Mouse (Mus musculus) liver, postnatal 0 days (tissue): ENCODE measurements at regions not wholly inside any gene's neighbourhood (a gene's known extent, or its start where the extent isn't known, plus 50 kb on each side); places are given as distances from the start of the nearest gene placed in this dataset.
A peak's percentile ranks its signal among the peaks of the same experiment; 100 is the strongest.

ENCODE experiments used
- ATAC-seq: fragments of 200-750 bp; cut with Nextera tagmentation; 2 replicates; pipeline ENCODE4 v1.8.0; 2017; ENCODE audit warnings: mild to moderate bottlenecking, moderate library complexity
- DNase-seq: peaks from one replicate; pipeline ENCODE4 v3.0.0-alpha.2; 2016
- H3K27ac ChIP-seq: fragments of 300-500 bp; sonication (generic); 2 replicates; pipeline ENCODE4 v1.5.1; 2014; ENCODE audit warnings: antibody characterized with exemption, moderate library complexity, mild to moderate bottlenecking, low read depth
- H3K27me3 ChIP-seq: fragments of 300-500 bp; sonication (generic); 2 replicates; pipeline ENCODE4 v1.6.1; 2014; ENCODE audit warnings: low read length, control low read depth, mixed read lengths; ENCODE audit not compliant: insufficient read depth
- H3K36me3 ChIP-seq: fragments of 300-500 bp; sonication (generic); replicated peaks from 2 replicates; pipeline ENCODE4 v1.6.1; 2014; ENCODE audit warnings: mild to moderate bottlenecking, control low read depth, low read length, moderate library complexity, mixed read lengths; ENCODE audit not compliant: insufficient read depth
- H3K4me1 ChIP-seq: fragments of 300-500 bp; sonication (generic); 2 replicates; pipeline ENCODE4 v1.6.1; 2014; ENCODE audit warnings: antibody characterized with exemption, mild to moderate bottlenecking, control low read depth; ENCODE audit not compliant: insufficient read depth
- H3K4me2 ChIP-seq: fragments of 300-500 bp; sonication (generic); 2 replicates; pipeline ENCODE4 v1.6.1; 2014; ENCODE audit warnings: low read depth, mild to moderate bottlenecking, low read length, moderate library complexity, mixed read lengths
- H3K4me3 ChIP-seq: fragments of 300-500 bp; sonication (generic); 2 replicates; pipeline ENCODE4 v1.5.1; 2014; ENCODE audit warnings: low read depth, low read length
- H3K9ac ChIP-seq: fragments of 300-500 bp; sonication (generic); replicated peaks from 2 replicates; pipeline ENCODE4 v1.6.1; 2014; ENCODE audit warnings: mild to moderate bottlenecking, moderate library complexity
- H3K9me3 ChIP-seq: fragments of 300-500 bp; sonication (generic); 2 replicates; pipeline ENCODE4 v1.6.1; 2016; ENCODE audit warnings: mild to moderate bottlenecking, control low read depth, low read length, mixed read lengths
- CTCF ChIP-seq: sonication (generic); IDR thresholded peaks from 2 replicates; pipeline ENCODE4 v1.5.1; 2016; ENCODE audit warnings: antibody characterized with exemption, low read depth
- EP300 ChIP-seq: IDR thresholded peaks from 2 replicates; pipeline ENCODE4 v1.6.1; 2016; ENCODE audit warnings: antibody characterized with exemption, low read depth, mild to moderate bottlenecking
- WGBS: fragments of 180-500 bp; shearing (Covaris S2); extraction: QIAGEN DNeasy Blood & Tissue Kit; methylation state at CpG from one replicate; pipeline ENCODE4 v1.1.7; 2014; ENCODE audit not compliant: insufficient replicate concordance; 5-methylcytosine and 5-hydroxymethylcytosine counted together

GRCm38 (mm10) chr7:71963456-71963855, 343.0 kb downstream of the Mctp2 start:
- H3K9ac ChIP-seq, result no peak overlapping the region
- H3K4me3 ChIP-seq, result no peak overlapping the region
- H3K27me3 ChIP-seq, result no peaks in the 10 kb centered on the region
- DNase-seq, result peak; percentile 13
- no peaks in the 10 kb centered on the region for H3K9me3 ChIP-seq
- peak; percentile 69 for TF ChIP-seq EP300
- TF ChIP-seq CTCF, result peak; percentile 37
- 53% methylated on average over 4 of the region's 4 CpGs for WGBS
- no peak for ATAC-seq
- no peaks in the 10 kb centered on the region; the same call in 1 of the 2 replicates for H3K4me1 ChIP-seq
- H3K4me2 ChIP-seq, result no peak overlapping the region
- no peak overlapping the region for H3K27ac ChIP-seq
- no peaks in the 10 kb centered on the region for H3K36me3 ChIP-seq

- H3K36me3 ChIP-seq, result no peaks in the 10 kb centered on the region
- no peaks in the 10 kb centered on the region for H3K9me3 ChIP-seq
- H3K4me3 ChIP-seq, result no peak overlapping the region
- TF ChIP-seq EP300 (no peak), CTCF (no peak)
- ATAC-seq (no peak), DNase-seq (no peak)
- 67% methylated on average over 3 of the region's 3 CpGs for WGBS
- H3K9ac ChIP-seq, result no peak overlapping the region
- H3K27ac ChIP-seq, result no peak overlapping the region
- H3K4me2 ChIP-seq, result no peak overlapping the region
- no peaks in the 10 kb centered on the region for H3K27me3 ChIP-seq
- H3K4me1 ChIP-seq, result no peaks in the 10 kb centered on the region; the same call in 1 of the 2 replicates
Observed at GRCm38 (mm10) chr7:71962851-71963250, 343.6 kb downstream of the Mctp2 start.

GRCm38 (mm10) chr7:71960453-71961230, 345.8 kb downstream of the Mctp2 start:
- H3K4me2 ChIP-seq, result no peak overlapping the region
- H3K4me3 ChIP-seq, result no peak overlapping the region

GRCm38 (mm10) chr7:71946548-71946947, 359.9 kb downstream of the Mctp2 start:
- H3K27ac ChIP-seq, result no peak overlapping the region
- no peak overlapping the region for H3K4me2 ChIP-seq
- TF ChIP-seq CTCF (no peak), EP300 (no peak)
- no peak overlapping the region for H3K4me3 ChIP-seq
- no peaks in the 10 kb centered on the region for H3K27me3 ChIP-seq
- DNase-seq (no peak), ATAC-seq (no peak)
- H3K36me3 ChIP-seq, result no peaks in the 10 kb centered on the region
- H3K9me3 ChIP-seq, result no peaks in the 10 kb centered on the region
- no peak overlapping the region for H3K9ac ChIP-seq
- 83% methylated on average over 6 of the region's 6 CpGs for WGBS
- no peaks in the 10 kb centered on the region for H3K4me1 ChIP-seq

More at GRCm38 (mm10) chr7:71960453-71961230, 345.8 kb downstream of the Mctp2 start:
- TF ChIP-seq EP300 (peak; percentile 71), CTCF (no peak)
- peak; percentile 42 for DNase-seq
- Histone ChIP-seq H3K4me1 (no peaks in the 10 kb centered on the region; the same call in 1 of the 2 replicates), H3K9ac (no peak overlapping the region), H3K36me3 (no peaks in the 10 kb centered on the region), H3K27me3 (no peaks in the 10 kb centered on the region), H3K27ac (0 out of 2 replicates have a peak overlapping the region, but pooled peaks have one; percentile 51), H3K9me3 (no peaks in the 10 kb centered on the region)
- ATAC-seq, result peak; percentile 67
- 6% methylated on average over 11 of the region's 11 CpGs for WGBS

- DNase-seq (no peak), ATAC-seq (no peak)
- TF ChIP-seq EP300 (no peak), CTCF (no peak)
- H3K9me3 ChIP-seq, result no peaks in the 10 kb centered on the region
- no peaks in the 10 kb centered on the region for H3K4me1 ChIP-seq
- no peaks in the 10 kb centered on the region for H3K36me3 ChIP-seq
- WGBS, result 60% methylated on average over 16 of the region's 16 CpGs
- H3K4me2 ChIP-seq, result no peak overlapping the region
- H3K9ac ChIP-seq, result no peak overlapping the region
- no peaks in the 10 kb centered on the region for H3K27me3 ChIP-seq
- H3K4me3 ChIP-seq, result no peak overlapping the region
- H3K27ac ChIP-seq, result no peak overlapping the region
Observed at GRCm38 (mm10) chr7:71943078-71944042, 363.0 kb downstream of the Mctp2 start.

- H3K4me1 ChIP-seq, result no peaks in the 10 kb centered on the region
- H3K4me3 ChIP-seq, result no peak overlapping the region
Observed at GRCm38 (mm10) chr7:71937731-71938130, 368.7 kb downstream of the Mctp2 start.

More at GRCm38 (mm10) chr7:71937731-71938130, 368.7 kb downstream of the Mctp2 start:
- TF ChIP-seq CTCF (no peak), EP300 (no peak)
- no peaks in the 10 kb centered on the region for H3K9me3 ChIP-seq
- H3K36me3 ChIP-seq, result no peaks in the 10 kb centered on the region
- no peak for DNase-seq
- no peaks in the 10 kb centered on the region for H3K27me3 ChIP-seq
- no peak overlapping the region for H3K9ac ChIP-seq
- WGBS, result 54% methylated on average over 3 of the region's 3 CpGs
- H3K4me2 ChIP-seq, result no peak overlapping the region
- H3K27ac ChIP-seq, result no peak overlapping the region
- no peak for ATAC-seq
